Mouse (Mus musculus) hindbrain, embryonic 13.5 days (tissue): Measurements from ENCODE around the gene Fbn1. TPM values are rescaled to one million over a fixed set of nuclear protein-coding genes. Genes with fewer than 3 reads are reported as not detected.

ENCODE experiments used
- ATAC-seq: fragments of 200-750 bp; cut with Nextera tagmentation; 2 replicates; pipeline ENCODE4 v1.8.0; 2017; ENCODE audit warnings: moderate TSS enrichment; ENCODE audit not compliant: low FRiP score
- H3K27ac ChIP-seq: fragments of 300-500 bp; sonication (generic); 2 replicates; pipeline ENCODE4 v1.5.1; 2015; ENCODE audit warnings: inconsistent platforms, mild to moderate bottlenecking, moderate library complexity
- H3K27me3 ChIP-seq: fragments of 300-500 bp; sonication (generic); 2 replicates; pipeline ENCODE4 v1.6.1; 2015; ENCODE audit warnings: mild to moderate bottlenecking, inconsistent platforms
- H3K36me3 ChIP-seq: fragments of 300-500 bp; sonication (generic); 2 replicates; pipeline ENCODE4 v1.6.1; 2015; ENCODE audit warnings: mild to moderate bottlenecking, inconsistent platforms
- H3K4me1 ChIP-seq: fragments of 300-500 bp; sonication (generic); replicated peaks from 2 replicates; pipeline ENCODE4 v1.6.1; 2015; ENCODE audit warnings: inconsistent platforms
- H3K4me2 ChIP-seq: fragments of 300-500 bp; sonication (generic); 2 replicates; pipeline ENCODE4 v1.6.1; 2015; ENCODE audit warnings: inconsistent platforms, mild to moderate bottlenecking, moderate library complexity
- H3K4me3 ChIP-seq: fragments of 300-500 bp; sonication (generic); 2 replicates; pipeline ENCODE4 v1.5.1; 2015; ENCODE audit warnings: mild to moderate bottlenecking, inconsistent platforms
- H3K9ac ChIP-seq: fragments of 300-500 bp; sonication (generic); 2 replicates; pipeline ENCODE4 v1.6.1; 2015; ENCODE audit warnings: mild to moderate bottlenecking, inconsistent platforms
- H3K9me3 ChIP-seq: fragments of 300-500 bp; sonication (generic); 2 replicates; pipeline ENCODE4 v1.6.1; 2016; ENCODE audit warnings: inconsistent platforms
- WGBS: fragments of 180-500 bp; shearing (Covaris S2); methylation state at CpG from one replicate; pipeline ENCODE4 v1.1.7; 2015; 5-methylcytosine and 5-hydroxymethylcytosine counted together
- polyA plus RNA-seq: library from polyadenylated mRNA; unstranded; fragments of >200 nt; fragmentation: Nextera tagmentation; extraction: Ambion mirVana; gene quantifications from 2 replicates; pipeline ENCODE4 v1.2.1, GENCODE M21; 2015

Fbn1 gene
- polyA plus RNA-seq, 1 experiment from 2014 or later, result 2.7 TPM

- 78% methylated on average over 5 of the region's 5 CpGs for WGBS
- H3K36me3 ChIP-seq, result 0 out of 2 replicates have a peak, but pooled peaks cover 5% of the 10 kb centered on the region
- H3K4me3 ChIP-seq, result no peak overlapping the region
- H3K4me2 ChIP-seq, result no peak overlapping the region
- no peaks in the 10 kb centered on the region for H3K9me3 ChIP-seq
- H3K27me3 ChIP-seq, result no peaks in the 10 kb centered on the region
- H3K27ac ChIP-seq, result no peak overlapping the region
- no peak for ATAC-seq
- no peak overlapping the region for H3K9ac ChIP-seq
- H3K4me1 ChIP-seq, result no peaks in the 10 kb centered on the region
Observed at GRCm38 (mm10) chr2:125375926-125376325, 131.9 kb downstream of the Fbn1 start.

- WGBS, result 83% methylated on average over 10 of the region's 10 CpGs
Observed at GRCm38 (mm10) chr2:125375301-125375700, 132.5 kb downstream of the Fbn1 start.

GRCm38 (mm10) chr2:125369666-125370065 is 138.1 kb downstream of the Fbn1 start:
- no peak for ATAC-seq
- Histone ChIP-seq H3K27me3 (no peaks in the 10 kb centered on the region), H3K36me3 (peaks cover 15% of the 10 kb centered on the region), H3K9ac (no peak overlapping the region), H3K4me1 (no peaks in the 10 kb centered on the region), H3K4me3 (no peak overlapping the region), H3K9me3 (no peaks in the 10 kb centered on the region), H3K4me2 (no peak overlapping the region), H3K27ac (no peak overlapping the region)
- 95% methylated on average over 8 of the region's 8 CpGs for WGBS

More at GRCm38 (mm10) chr2:125375301-125375700, 132.5 kb downstream of the Fbn1 start:
- Histone ChIP-seq H3K27ac (no peak overlapping the region), H3K36me3 (0 out of 2 replicates have a peak, but pooled peaks cover 5% of the 10 kb centered on the region), H3K9ac (no peak overlapping the region), H3K4me1 (no peaks in the 10 kb centered on the region), H3K4me3 (no peak overlapping the region), H3K4me2 (no peak overlapping the region), H3K27me3 (no peaks in the 10 kb centered on the region), H3K9me3 (no peaks in the 10 kb centered on the region)
- no peak for ATAC-seq

- no peak overlapping the region for H3K4me2 ChIP-seq
Observed at GRCm38 (mm10) chr2:125368616-125369015, 139.2 kb downstream of the Fbn1 start.

GRCm38 (mm10) chr2:125361661-125362060 is 146.1 kb downstream of the Fbn1 start:
- H3K4me1 ChIP-seq, result no peaks in the 10 kb centered on the region
- WGBS, result 95% methylated on average over 4 of the region's 4 CpGs
- H3K27ac ChIP-seq, result no peak overlapping the region
- H3K27me3 ChIP-seq, result no peaks in the 10 kb centered on the region
- H3K36me3 ChIP-seq, result peaks cover 22% of the 10 kb centered on the region
- no peak for ATAC-seq
- no peaks in the 10 kb centered on the region for H3K9me3 ChIP-seq
- no peak overlapping the region for H3K4me3 ChIP-seq
- H3K9ac ChIP-seq, result no peak overlapping the region
- H3K4me2 ChIP-seq, result no peak overlapping the region

More at GRCm38 (mm10) chr2:125368616-125369015, 139.2 kb downstream of the Fbn1 start:
- Histone ChIP-seq H3K27ac (no peak overlapping the region), H3K4me3 (no peak overlapping the region), H3K36me3 (peaks cover 16% of the 10 kb centered on the region), H3K9me3 (no peaks in the 10 kb centered on the region), H3K4me1 (no peaks in the 10 kb centered on the region), H3K9ac (no peak overlapping the region), H3K27me3 (no peaks in the 10 kb centered on the region)
- 80% methylated on average over 4 of the region's 4 CpGs for WGBS
- ATAC-seq, result no peak

- no peak for ATAC-seq
- WGBS, result 87% methylated on average over 3 of the region's 3 CpGs
- no peaks in the 10 kb centered on the region for H3K36me3 ChIP-seq
- no peak overlapping the region for H3K27ac ChIP-seq
- no peak overlapping the region for H3K9ac ChIP-seq
- no peak overlapping the region for H3K4me2 ChIP-seq
- no peaks in the 10 kb centered on the region for H3K9me3 ChIP-seq
- H3K27me3 ChIP-seq, result no peaks in the 10 kb centered on the region
- no peak overlapping the region for H3K4me3 ChIP-seq
- 0 out of 2 replicates have a peak, but pooled peaks cover 4% of the 10 kb centered on the region for H3K4me1 ChIP-seq
Observed at GRCm38 (mm10) chr2:125356486-125356885, 151.3 kb downstream of the Fbn1 start.

- ATAC-seq, result no peak
- 0 out of 2 replicates have a peak, but pooled peaks cover 4% of the 10 kb centered on the region for H3K4me1 ChIP-seq
- no peak overlapping the region for H3K4me3 ChIP-seq
- no peak overlapping the region for H3K27ac ChIP-seq
- H3K9me3 ChIP-seq, result no peaks in the 10 kb centered on the region
- no peak overlapping the region for H3K9ac ChIP-seq
- 93% methylated on average over 5 of the region's 5 CpGs for WGBS
- H3K27me3 ChIP-seq, result no peaks in the 10 kb centered on the region
- 0 out of 2 replicates have a peak, but pooled peaks cover under 1% of the 10 kb centered on the region for H3K36me3 ChIP-seq
- H3K4me2 ChIP-seq, result no peak overlapping the region
Observed at GRCm38 (mm10) chr2:125356068-125356467, 151.7 kb downstream of the Fbn1 start.

GRCm38 (mm10) chr2:125355216-125355971 is 152.4 kb downstream of the Fbn1 start:
- 80% methylated on average over 11 of the region's 11 CpGs for WGBS
- Histone ChIP-seq H3K36me3 (0 out of 2 replicates have a peak, but pooled peaks cover 3% of the 10 kb centered on the region), H3K4me2 (no peak overlapping the region), H3K27me3 (no peaks in the 10 kb centered on the region), H3K9ac (no peak overlapping the region), H3K27ac (no peak overlapping the region), H3K4me3 (no peak overlapping the region), H3K9me3 (no peaks in the 10 kb centered on the region), H3K4me1 (0 out of 2 replicates have a peak, but pooled peaks cover 4% of the 10 kb centered on the region)
- no peak for ATAC-seq

GRCm38 (mm10) chr2:125354587-125354986 is 153.2 kb downstream of the Fbn1 start:
- WGBS, result 86% methylated on average over 11 of the region's 11 CpGs
- H3K27me3 ChIP-seq, result no peaks in the 10 kb centered on the region
- H3K9me3 ChIP-seq, result no peaks in the 10 kb centered on the region
- 0 out of 2 replicates have a peak, but pooled peaks cover 4% of the 10 kb centered on the region for H3K4me1 ChIP-seq
- no peak overlapping the region for H3K27ac ChIP-seq
- H3K4me2 ChIP-seq, result no peak overlapping the region
- peaks cover 9% of the 10 kb centered on the region; the same call in 1 of the 2 replicates for H3K36me3 ChIP-seq
- no peak overlapping the region for H3K4me3 ChIP-seq
- H3K9ac ChIP-seq, result no peak overlapping the region
- ATAC-seq, result no peak

GRCm38 (mm10) chr2:125349144-125349543 is 158.6 kb downstream of the Fbn1 start:
- Histone ChIP-seq H3K36me3 (peaks cover 26% of the 10 kb centered on the region), H3K27me3 (no peaks in the 10 kb centered on the region), H3K4me1 (no peaks in the 10 kb centered on the region), H3K27ac (no peak overlapping the region), H3K4me2 (no peak overlapping the region), H3K4me3 (no peak overlapping the region), H3K9me3 (no peaks in the 10 kb centered on the region), H3K9ac (no peak overlapping the region)
- 96% methylated on average over 5 of the region's 5 CpGs for WGBS
- no peak for ATAC-seq

GRCm38 (mm10) chr2:125342181-125342950 is 165.4 kb downstream of the Fbn1 start:
- no peaks in the 10 kb centered on the region for H3K27me3 ChIP-seq
- H3K9ac ChIP-seq, result no peak overlapping the region
- 94% methylated on average over 21 of the region's 21 CpGs for WGBS
- peaks cover 24% of the 10 kb centered on the region for H3K36me3 ChIP-seq
- H3K4me3 ChIP-seq, result no peak overlapping the region
- H3K4me1 ChIP-seq, result no peaks in the 10 kb centered on the region
- ATAC-seq, result no peak
- H3K4me2 ChIP-seq, result no peak overlapping the region
- H3K9me3 ChIP-seq, result no peaks in the 10 kb centered on the region
- no peak overlapping the region for H3K27ac ChIP-seq

GRCm38 (mm10) chr2:125340381-125340780 is 167.4 kb downstream of the Fbn1 start:
- no peak for ATAC-seq
- Histone ChIP-seq H3K9ac (no peak overlapping the region), H3K4me2 (no peak overlapping the region), H3K4me1 (no peaks in the 10 kb centered on the region), H3K4me3 (no peak overlapping the region), H3K27ac (no peak overlapping the region), H3K36me3 (peaks cover 27% of the 10 kb centered on the region), H3K27me3 (no peaks in the 10 kb centered on the region), H3K9me3 (no peaks in the 10 kb centered on the region)
- 87% methylated on average over 5 of the region's 5 CpGs for WGBS
